Mouse (Mus musculus) kidney, adult 2 months (tissue): Measurements from ENCODE around the gene Olfr1259. TPM values are rescaled to one million over a fixed set of nuclear protein-coding genes. Genes with fewer than 3 reads are reported as not detected.
"Not testable (repeated sequence)": the region's sequence is repeated elsewhere in the genome, so short reads cannot be mapped to it uniquely, and the experiment has no call there.

ENCODE experiments used
- DNase-seq: peaks from one replicate; pipeline ENCODE4 v3.0.0; 2021
- H3K27ac ChIP-seq: fragments of 200-500 bp; 2 replicates; pipeline ENCODE4 v1.5.1; 2012; ENCODE audit warnings: low read depth, low read length, control low read depth, inconsistent platforms; ENCODE audit not compliant: insufficient read depth
- H3K27me3 ChIP-seq: fragments of 200-500 bp; replicated peaks from 2 replicates; pipeline ENCODE4 v1.6.1; 2012; ENCODE audit warnings: mild to moderate bottlenecking, moderate library complexity, low read length, inconsistent platforms; ENCODE audit not compliant: control insufficient read depth, insufficient read depth
- H3K36me3 ChIP-seq: fragments of 200-500 bp; 2 replicates; pipeline ENCODE4 v1.6.1; 2012; ENCODE audit warnings: mild to moderate bottlenecking, moderate library complexity, low read length, inconsistent platforms; ENCODE audit not compliant: control insufficient read depth, insufficient read depth
- H3K4me1 ChIP-seq: fragments of 200-500 bp; 2 replicates; pipeline ENCODE4 v1.6.1; 2011; ENCODE audit warnings: low read length; ENCODE audit not compliant: control insufficient read depth, insufficient read depth
- H3K4me3 ChIP-seq: fragments of 200-500 bp; 2 replicates; pipeline ENCODE4 v1.5.1; 2011; ENCODE audit warnings: mild to moderate bottlenecking, low read depth, low read length, control low read depth; ENCODE audit not compliant: insufficient read depth
- CTCF ChIP-seq: fragments of 200-500 bp; conservative IDR thresholded peaks from 2 replicates; pipeline ENCODE4 v1.5.1; 2011; ENCODE audit warnings: low read depth, mild to moderate bottlenecking, control low read depth, low read length, moderate library complexity, mixed read lengths; ENCODE audit not compliant: insufficient read depth, insufficient read length
- POLR2A ChIP-seq: fragments of 200-500 bp; IDR thresholded peaks from one replicate; pipeline ENCODE4 v1.6.1; 2011; ENCODE audit warnings: low read depth, low read length, control low read depth
- WGBS: fragments of 180-500 bp; shearing (Covaris S2); methylation state at CpG from one replicate; pipeline ENCODE4 v1.1.7; 2018; 5-methylcytosine and 5-hydroxymethylcytosine counted together
- polyA plus RNA-seq: library from polyadenylated mRNA; depleted of rRNA; stranded (reverse); fragments of >200 nt; gene quantifications from 2 replicates; pipeline ENCODE4 v1.2.3, GENCODE M21; 2012; rRNA removed

Olfr1259 gene
- polyA plus RNA-seq = not detected in 2 replicates

- Histone ChIP-seq H3K27me3 (no peaks in the 10 kb centered on the region), H3K27ac (no peak within 1 kb of the TSS), H3K4me1 (no peaks in the 10 kb centered on the region), H3K36me3 (no peaks in the 10 kb centered on the region), H3K4me3 (no peak within 1 kb of the TSS)
- TF ChIP-seq CTCF (no peak), POLR2A (no peak)
- DNase-seq = no peak
- 77% methylated on average over 5 of the region's 5 CpGs for WGBS
Observed at GRCm38 (mm10) chr2:89948564-89948963, at the start of gene Olfr1259. TSS of gene Olfr1259 (minus strand) at chr2:89948664.

- TF ChIP-seq POLR2A (no peak), CTCF (no peak)
- Histone ChIP-seq H3K27ac (no peak within 1 kb of the TSS), H3K4me3 (no peak within 1 kb of the TSS), H3K4me1 (no peaks in the 10 kb centered on the region), H3K36me3 (no peaks in the 10 kb centered on the region), H3K27me3 (no peaks in the 10 kb centered on the region)
- DNase-seq = no peak
Observed at GRCm38 (mm10) chr2:89990921-89991320, 42.5 kb upstream of the Olfr1259 start, which contains the start of gene Olfr1261. TSS of gene Olfr1261 (plus strand) at chr2:89991221.

GRCm38 (mm10) chr2:89977709-89978108, 29.2 kb upstream of the Olfr1259 start:
- H3K36me3 ChIP-seq = no peaks in the 10 kb centered on the region
- DNase-seq = no peak
- no peaks in the 10 kb centered on the region for H3K4me1 ChIP-seq
- no peaks in the 10 kb centered on the region for H3K27me3 ChIP-seq
- no peak overlapping the region for H3K4me3 ChIP-seq
- WGBS = 80% methylated on average over 2 of the region's 2 CpGs
- no peak overlapping the region for H3K27ac ChIP-seq
- TF ChIP-seq CTCF (no peak), POLR2A (no peak)

GRCm38 (mm10) chr2:89974184-89974583, 25.7 kb upstream of the Olfr1259 start, which contains the start of gene Olfr1260:
TSS of gene Olfr1260 (plus strand) at chr2:89974340.
- TF ChIP-seq POLR2A (no peak), CTCF (no peak)
- Histone ChIP-seq H3K27ac (no peak within 1 kb of the TSS), H3K4me1 (no peaks in the 10 kb centered on the region), H3K4me3 (no peak within 1 kb of the TSS), H3K27me3 (no peaks in the 10 kb centered on the region), H3K36me3 (no peaks in the 10 kb centered on the region)
- DNase-seq = no peak
- 13% methylated on average over 2 of the region's 2 CpGs for WGBS

GRCm38 (mm10) chr2:89927009-89927408, 21.5 kb downstream of the Olfr1259 start, which contains the start of gene Olfr1258:
TSS of gene Olfr1258 (plus strand) at chr2:89927309.
- no peaks in the 10 kb centered on the region for H3K36me3 ChIP-seq
- H3K27ac ChIP-seq = no peak within 1 kb of the TSS
- H3K4me3 ChIP-seq = no peak within 1 kb of the TSS
- H3K27me3 ChIP-seq = no peaks in the 10 kb centered on the region
- no peak for DNase-seq
- no peak for TF ChIP-seq CTCF
- TF ChIP-seq POLR2A = no peak
- H3K4me1 ChIP-seq = no peaks in the 10 kb centered on the region

- H3K36me3 ChIP-seq, H3K4me1 ChIP-seq, DNase-seq, H3K27me3 ChIP-seq, H3K27ac ChIP-seq, H3K4me3 ChIP-seq: not testable (repeated sequence)
- 89% methylated on average over 9 of the region's 9 CpGs for WGBS
Observed at GRCm38 (mm10) chr2:89912616-89913015, 35.8 kb downstream of the Olfr1259 start.

Other genes with a start within 250 kb of the Olfr1259 start
- gene Olfr1252, start 223.7 kb downstream of the Olfr1259 start, polyA plus RNA-seq = not detected in 2 replicates
- gene Olfr1253, start 191.6 kb downstream of the Olfr1259 start, polyA plus RNA-seq = not detected in 2 replicates
- not detected in 2 replicates for gene Olfr1254, start 155.0 kb downstream of the Olfr1259 start, polyA plus RNA-seq
- not detected in 2 replicates for gene Olfr1255, start 136.6 kb downstream of the Olfr1259 start, polyA plus RNA-seq
- not detected in 2 replicates for gene Olfr1256, start 107.1 kb downstream of the Olfr1259 start, polyA plus RNA-seq
- not detected in 2 replicates for gene Olfr48, start 100.5 kb downstream of the Olfr1259 start, polyA plus RNA-seq
- gene Olfr1257, start 70.2 kb downstream of the Olfr1259 start, polyA plus RNA-seq = not detected in 2 replicates
- gene Olfr1258, start 21.4 kb downstream of the Olfr1259 start, polyA plus RNA-seq = not detected in 2 replicates
- not detected in 2 replicates for gene Olfr1260, start 25.7 kb upstream of the Olfr1259 start, polyA plus RNA-seq
- not detected in 2 replicates for gene Olfr1261, start 42.6 kb upstream of the Olfr1259 start, polyA plus RNA-seq
- not detected in 2 replicates for gene Olfr1262, start 51.5 kb upstream of the Olfr1259 start, polyA plus RNA-seq
- gene Olfr1263, start 63.5 kb upstream of the Olfr1259 start, polyA plus RNA-seq = not detected in 2 replicates
- not detected in 2 replicates for gene Olfr1264, start 76.9 kb upstream of the Olfr1259 start, polyA plus RNA-seq
- not detected in 2 replicates for gene Olfr1265, start 86.7 kb upstream of the Olfr1259 start, polyA plus RNA-seq
- gene Olfr140, start 114.9 kb upstream of the Olfr1259 start, polyA plus RNA-seq = not detected in 2 replicates
- not detected in 2 replicates for gene Olfr1269, start 172.7 kb upstream of the Olfr1259 start, polyA plus RNA-seq
- gene Olfr32, start 193.6 kb upstream of the Olfr1259 start, polyA plus RNA-seq = not detected in 2 replicates
- not detected in 2 replicates for gene Olfr1270, start 204.4 kb upstream of the Olfr1259 start, polyA plus RNA-seq